Mouse (Mus musculus): ENCODE results near the gene Myo16. TPM values are rescaled to one million over a fixed set of nuclear protein-coding genes. Genes with fewer than 3 reads are reported as not detected.
A peak's percentile ranks its signal among the peaks of the same experiment; 100 is the strongest.

Gene Myo16
- polyA plus RNA-seq, 1 experiment from 2014 or later: 0.01 TPM

DNA sequence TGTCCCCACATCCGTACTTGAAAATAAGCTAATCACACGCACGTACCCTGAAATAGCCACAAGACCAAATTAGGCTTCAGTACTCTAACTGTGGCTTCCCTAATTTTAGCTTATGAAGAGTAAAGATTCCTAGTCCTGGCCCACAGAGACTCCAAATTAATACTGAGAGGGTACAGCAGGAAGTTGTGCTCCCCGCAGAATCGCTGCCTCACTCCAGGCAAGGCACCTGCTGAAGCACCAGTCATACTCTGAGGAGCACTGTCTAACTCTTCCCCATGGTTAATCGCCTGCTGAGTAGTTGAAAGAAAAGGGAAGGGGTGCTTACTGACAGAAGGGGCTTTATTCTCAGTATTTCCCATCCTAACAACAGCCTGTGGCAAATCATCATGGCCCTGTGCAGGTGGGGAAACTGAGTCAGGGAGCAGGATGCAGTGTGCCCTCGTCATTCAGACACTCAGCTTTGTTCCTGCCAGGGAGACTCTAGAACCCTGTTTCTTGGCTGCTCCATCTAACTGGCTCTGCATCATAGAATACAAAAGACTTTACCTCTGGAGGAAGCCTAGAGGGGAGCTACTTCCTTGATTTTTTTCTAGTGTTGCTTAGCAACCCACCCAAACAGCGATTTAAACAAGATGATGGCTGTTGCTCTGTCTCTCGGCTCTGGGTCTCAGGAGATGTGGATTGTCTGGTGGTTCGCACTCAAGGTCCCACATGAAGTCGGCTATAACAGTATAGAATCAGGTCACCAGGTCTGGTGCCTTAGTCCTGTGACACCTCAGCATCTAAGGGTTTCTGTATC, 411.7 kb downstream of the Myo16 start:
- ATAC-seq (no peak), DNase-seq (no peak)
- no peak overlapping the region for H3K4me3 ChIP-seq (ENCODE audit: low read depth, low read length)
- H3K27me3 ChIP-seq (ENCODE audit: insufficient read depth, low read length): no peaks in the 10 kb centered on the region
- 60% methylated on average over 11 of the region's 11 CpGs for WGBS (ENCODE audit: insufficient replicate concordance)
- no peak overlapping the region for H3K27ac ChIP-seq (ENCODE audit: low read depth)
- TF ChIP-seq EP300 (IDR thresholded peaks at IDR 0.05; ENCODE audit: low read depth) (no peak), CTCF (IDR thresholded peaks at IDR 0.05; ENCODE audit: low read depth) (no peak)
- H3K9me3 ChIP-seq (ENCODE audit: low read length): no peaks in the 10 kb centered on the region
- H3K4me1 ChIP-seq (ENCODE audit: insufficient read depth): no peaks in the 10 kb centered on the region
- no peak overlapping the region for H3K9ac ChIP-seq (replicated peaks)
- no peaks in the 10 kb centered on the region for H3K36me3 ChIP-seq (replicated peaks; ENCODE audit: insufficient read depth, low read length)
- H3K4me2 ChIP-seq (ENCODE audit: low read depth, low read length): no peak overlapping the region

DNA sequence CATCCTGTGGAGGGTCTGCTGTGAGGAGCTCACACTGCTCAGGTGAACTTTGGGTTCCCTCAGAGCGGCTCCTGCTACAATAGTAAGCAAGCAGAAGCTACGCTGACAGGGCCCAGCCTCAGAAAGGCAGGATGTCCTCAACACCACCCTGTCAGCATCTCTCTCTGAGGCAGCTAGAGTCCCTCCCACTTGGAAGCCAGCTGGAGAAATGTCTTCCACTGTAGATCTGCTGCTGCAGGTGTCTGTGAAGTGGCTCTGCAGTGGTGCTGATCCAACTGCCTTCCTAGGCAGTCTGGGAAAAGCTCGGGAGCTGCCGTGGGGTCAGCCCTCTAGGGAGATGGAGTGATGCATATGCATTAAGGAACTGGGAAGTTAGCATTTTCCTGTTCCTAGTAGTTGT, 414.7 kb downstream of the Myo16 start:
- no peak for DNase-seq
- no peak for ATAC-seq

GRCm38 (mm10) chr8:10574096-10574495, 420.4 kb downstream of the Myo16 start:
- WGBS (ENCODE audit: insufficient replicate concordance): 17% methylated on average over 6 of the region's 6 CpGs
- H3K4me2 ChIP-seq (ENCODE audit: low read depth, low read length): no peak overlapping the region
- ATAC-seq: peak; percentile 45; the same call in 1 of the 2 replicates
- H3K27me3 ChIP-seq (ENCODE audit: insufficient read depth, low read length): no peaks in the 10 kb centered on the region
- peak; percentile 82 for DNase-seq
- H3K4me3 ChIP-seq (ENCODE audit: low read depth, low read length): no peak overlapping the region
- no peak overlapping the region for H3K27ac ChIP-seq (ENCODE audit: low read depth)
- no peaks in the 10 kb centered on the region for H3K9me3 ChIP-seq (ENCODE audit: low read length)
- no peak overlapping the region for H3K9ac ChIP-seq (replicated peaks)
- TF ChIP-seq EP300 (IDR thresholded peaks at IDR 0.05; ENCODE audit: low read depth) (no peak), CTCF (IDR thresholded peaks at IDR 0.05; ENCODE audit: low read depth) (peak; percentile 87)
- H3K36me3 ChIP-seq (replicated peaks; ENCODE audit: insufficient read depth, low read length): no peaks in the 10 kb centered on the region
- no peaks in the 10 kb centered on the region for H3K4me1 ChIP-seq (ENCODE audit: insufficient read depth)

More for the DNA sequence above, 414.7 kb downstream of the Myo16 start:
- WGBS (ENCODE audit: insufficient replicate concordance): 70% methylated on average over 4 of the region's 4 CpGs
- H3K27me3 ChIP-seq (ENCODE audit: insufficient read depth, low read length): no peaks in the 10 kb centered on the region
- no peaks in the 10 kb centered on the region for H3K36me3 ChIP-seq (replicated peaks; ENCODE audit: insufficient read depth, low read length)
- no peaks in the 10 kb centered on the region for H3K4me1 ChIP-seq (ENCODE audit: insufficient read depth)
- no peak overlapping the region for H3K4me3 ChIP-seq (ENCODE audit: low read depth, low read length)
- TF ChIP-seq EP300 (IDR thresholded peaks at IDR 0.05; ENCODE audit: low read depth) (no peak), CTCF (IDR thresholded peaks at IDR 0.05; ENCODE audit: low read depth) (no peak)
- no peaks in the 10 kb centered on the region for H3K9me3 ChIP-seq (ENCODE audit: low read length)
- no peak overlapping the region for H3K27ac ChIP-seq (ENCODE audit: low read depth)
- H3K9ac ChIP-seq (replicated peaks): no peak overlapping the region
- no peak overlapping the region for H3K4me2 ChIP-seq (ENCODE audit: low read depth, low read length)

- TF ChIP-seq CTCF (IDR thresholded peaks at IDR 0.05; ENCODE audit: low read depth): no peak
- TF ChIP-seq EP300 (IDR thresholded peaks at IDR 0.05; ENCODE audit: low read depth): no peak
- H3K27ac ChIP-seq (ENCODE audit: low read depth): no peak overlapping the region
- no peak overlapping the region for H3K4me2 ChIP-seq (ENCODE audit: low read depth, low read length)
- DNase-seq (no peak), ATAC-seq (no peak)
- 91% methylated on average over 10 of the region's 10 CpGs for WGBS (ENCODE audit: insufficient replicate concordance)
- no peaks in the 10 kb centered on the region for H3K36me3 ChIP-seq (replicated peaks; ENCODE audit: insufficient read depth, low read length)
- H3K4me3 ChIP-seq (ENCODE audit: low read depth, low read length): no peak overlapping the region
- H3K27me3 ChIP-seq (ENCODE audit: insufficient read depth, low read length): no peaks in the 10 kb centered on the region
- H3K9me3 ChIP-seq (ENCODE audit: low read length): no peaks in the 10 kb centered on the region
- H3K9ac ChIP-seq (replicated peaks): no peak overlapping the region
- no peaks in the 10 kb centered on the region for H3K4me1 ChIP-seq (ENCODE audit: insufficient read depth)
These were observed 421.5 kb downstream of the Myo16 start for GRCm38 (mm10) chr8:10575244-10575643.

- WGBS (ENCODE audit: insufficient replicate concordance): 40% methylated on average over 11 of the region's 14 CpGs
- Histone ChIP-seq H3K4me2 (ENCODE audit: low read depth, low read length) (no peak overlapping the region), H3K27me3 (ENCODE audit: insufficient read depth, low read length) (no peaks in the 10 kb centered on the region), H3K9ac (replicated peaks) (no peak overlapping the region), H3K4me3 (ENCODE audit: low read depth, low read length) (no peak overlapping the region), H3K9me3 (ENCODE audit: low read length) (no peaks in the 10 kb centered on the region), H3K36me3 (replicated peaks; ENCODE audit: insufficient read depth, low read length) (no peaks in the 10 kb centered on the region), H3K27ac (ENCODE audit: low read depth) (no peak overlapping the region), H3K4me1 (ENCODE audit: insufficient read depth) (no peaks in the 10 kb centered on the region)
- ATAC-seq (no peak), DNase-seq (no peak)
- TF ChIP-seq CTCF (IDR thresholded peaks at IDR 0.05; ENCODE audit: low read depth) (no peak), EP300 (IDR thresholded peaks at IDR 0.05; ENCODE audit: low read depth) (no peak)
These were observed 433.4 kb downstream of the Myo16 start for GRCm38 (mm10) chr8:10586956-10587744.

DNA sequence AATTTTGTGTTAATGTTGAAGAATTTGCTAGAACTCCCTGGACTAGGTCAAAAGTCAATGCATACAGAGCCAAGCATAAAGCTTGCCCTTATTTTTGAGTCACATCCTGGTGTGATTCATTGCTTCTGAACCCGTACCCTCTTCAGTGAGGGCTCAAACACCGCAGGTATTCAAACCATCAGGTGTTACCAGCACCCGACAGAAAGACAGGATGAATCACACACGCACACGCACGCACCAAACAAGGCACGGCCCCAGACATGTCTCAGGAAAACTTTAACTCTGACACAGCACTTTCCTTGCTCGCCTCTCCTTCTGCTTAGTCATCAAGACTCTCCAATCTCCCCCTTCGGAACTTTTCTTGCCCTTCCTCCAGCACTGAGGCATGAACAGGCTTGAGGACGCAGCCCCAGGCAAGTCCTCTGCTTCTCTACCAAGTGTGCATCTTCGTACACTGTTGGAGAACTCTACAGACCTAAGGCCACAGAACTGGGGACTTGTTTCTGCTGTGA, 435.8 kb downstream of the Myo16 start:
- H3K36me3 ChIP-seq (replicated peaks; ENCODE audit: insufficient read depth, low read length): no peaks in the 10 kb centered on the region
- no peak overlapping the region for H3K27ac ChIP-seq (ENCODE audit: low read depth)
- DNase-seq: no peak
- H3K4me3 ChIP-seq (ENCODE audit: low read depth, low read length): no peak overlapping the region
- 63% methylated on average over 11 of the region's 11 CpGs for WGBS (ENCODE audit: insufficient replicate concordance)
- no peak for ATAC-seq
- no peaks in the 10 kb centered on the region for H3K27me3 ChIP-seq (ENCODE audit: insufficient read depth, low read length)
- H3K9ac ChIP-seq (replicated peaks): no peak overlapping the region
- TF ChIP-seq EP300 (IDR thresholded peaks at IDR 0.05; ENCODE audit: low read depth) (no peak), CTCF (IDR thresholded peaks at IDR 0.05; ENCODE audit: low read depth) (no peak)
- H3K4me2 ChIP-seq (ENCODE audit: low read depth, low read length): no peak overlapping the region
- H3K9me3 ChIP-seq (ENCODE audit: low read length): no peaks in the 10 kb centered on the region
- H3K4me1 ChIP-seq (ENCODE audit: insufficient read depth): no peaks in the 10 kb centered on the region
